Mouse (Mus musculus) gastrocnemius, postnatal 14 days (tissue): ENCODE data around the gene Boll. TPM values are rescaled to one million over a fixed set of nuclear protein-coding genes. Genes with fewer than 3 reads are reported as not detected.

Experiments used
- DNase-seq: peaks from one replicate; pipeline ENCODE4 v3.0.0; 2021; ENCODE audit warnings: mixed read lengths
- intact Hi-C: fragments of 180-260 bp; cut with DNase I; formaldehyde crosslinking; loops from one replicate; pipeline ENCODE4 v1.15.1; 2025; ENCODE audit warnings: low total_unique reads
- total RNA-seq, 2 experiments: library from RNA; stranded (reverse); gene quantifications; 2 replicates each; pipeline ENCODE4 v1.2.3; 2021

The Boll gene
- total RNA-seq, 2 experiments from 2014 or later: not detected

DNA sequence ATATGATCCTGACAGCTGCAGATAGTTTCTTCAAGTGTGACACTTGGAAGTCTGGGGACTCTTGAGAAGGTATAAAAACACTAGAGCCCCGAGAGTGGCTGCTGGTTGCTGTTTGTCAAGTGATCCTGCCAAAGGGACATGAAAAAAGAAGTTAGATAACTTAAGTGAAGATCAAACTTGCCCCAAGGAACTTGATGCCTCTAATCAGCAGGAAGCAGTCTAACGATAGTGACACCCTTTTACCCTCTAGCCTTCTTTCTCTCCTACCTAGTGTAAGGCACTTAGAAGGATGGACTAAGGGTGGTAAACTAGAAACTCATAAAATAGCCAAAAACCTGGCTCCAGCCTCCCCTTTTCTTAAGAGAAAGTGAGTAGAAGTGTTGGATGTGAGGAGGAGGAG, 98.9 kb downstream of the Boll start:
- intact Hi-C loops: no loop called here
- no peak for DNase-seq

DNA sequence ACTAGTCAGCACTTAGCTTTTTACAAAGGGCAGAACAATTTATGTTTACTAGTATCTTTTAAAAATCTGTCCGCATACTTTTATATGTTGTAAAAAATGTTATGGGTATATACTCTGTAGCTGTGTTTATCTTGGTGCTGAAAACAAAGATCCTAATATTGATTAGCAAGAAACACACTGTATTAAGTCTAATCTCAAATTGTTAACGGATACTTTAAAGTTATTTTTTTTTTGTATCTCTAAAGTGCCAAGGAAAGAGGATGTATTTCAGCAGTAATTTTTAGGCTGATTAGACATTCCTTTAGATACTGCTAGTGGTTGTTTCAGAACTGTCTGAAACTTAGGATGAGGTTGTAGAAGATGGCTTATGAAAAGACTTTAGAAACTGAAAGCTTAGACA, 116.9 kb downstream of the Boll start:
- no peak for DNase-seq
- intact Hi-C loops: no loop called here

DNA sequence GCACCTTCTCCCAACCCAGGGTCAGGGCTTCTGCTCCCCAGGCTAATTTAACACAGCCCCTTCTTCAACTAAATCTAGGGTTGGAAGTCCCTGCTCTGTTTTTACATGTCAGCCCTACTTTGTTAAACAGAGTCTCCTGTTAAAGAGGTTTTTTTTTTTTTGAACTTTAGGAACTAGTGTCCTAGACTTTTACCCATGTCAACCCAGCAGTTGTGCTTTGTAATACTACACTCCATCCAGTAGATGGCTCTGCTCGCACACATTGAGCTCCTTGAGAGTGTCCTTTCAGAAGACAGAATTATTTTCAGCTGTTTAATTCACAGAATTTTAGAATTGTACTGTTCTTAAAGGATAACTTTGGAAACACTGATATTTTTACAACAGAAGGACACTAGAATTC, 124.0 kb downstream of the Boll start:
- intact Hi-C loops: no loop called here
- DNase-seq: no peak

GRCm38 (mm10) chr1:55238496-55238895, 124.8 kb downstream of the Boll start:
- DNase-seq: no peak
- intact Hi-C loops: no loop called here

DNA sequence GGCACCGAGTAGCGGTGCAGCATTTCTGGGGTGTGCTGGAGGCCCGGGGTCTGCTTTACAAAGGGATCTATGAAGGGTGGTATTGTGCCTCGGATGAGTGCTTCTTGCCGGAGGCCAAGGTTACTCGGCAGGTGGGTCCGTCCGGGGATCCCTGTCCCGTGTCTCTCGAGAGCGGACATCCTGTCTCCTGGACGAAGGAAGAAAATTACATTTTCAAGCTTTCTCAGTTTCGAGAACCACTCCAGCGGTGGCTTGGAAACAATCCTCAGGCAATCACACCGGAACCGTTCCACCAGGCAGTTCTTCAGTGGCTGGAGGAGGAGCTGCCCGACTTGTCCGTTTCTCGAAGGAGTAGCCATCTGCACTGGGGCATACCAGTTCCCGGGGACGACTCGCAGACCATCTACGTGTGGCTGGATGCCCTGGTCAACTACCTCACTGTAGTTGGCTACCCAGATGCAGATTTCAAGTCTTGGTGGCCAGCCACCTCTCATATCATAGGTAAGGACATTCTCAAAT, 125.6 kb downstream of the Boll start:
- intact Hi-C loops: no loop called here
- DNase-seq: no peak

- intact Hi-C loops: no loop called here
- peak; percentile 98 for DNase-seq
Observed at GRCm38 (mm10) chr1:55236890-55237642, 126.2 kb downstream of the Boll start, which contains the start of gene Mars2. Gene Mars2 (plus strand): TSS chr1:55237177.

GRCm38 (mm10) chr1:55236487-55236886, 126.8 kb downstream of the Boll start:
- intact Hi-C loops: no loop called here
- DNase-seq: no peak

DNA sequence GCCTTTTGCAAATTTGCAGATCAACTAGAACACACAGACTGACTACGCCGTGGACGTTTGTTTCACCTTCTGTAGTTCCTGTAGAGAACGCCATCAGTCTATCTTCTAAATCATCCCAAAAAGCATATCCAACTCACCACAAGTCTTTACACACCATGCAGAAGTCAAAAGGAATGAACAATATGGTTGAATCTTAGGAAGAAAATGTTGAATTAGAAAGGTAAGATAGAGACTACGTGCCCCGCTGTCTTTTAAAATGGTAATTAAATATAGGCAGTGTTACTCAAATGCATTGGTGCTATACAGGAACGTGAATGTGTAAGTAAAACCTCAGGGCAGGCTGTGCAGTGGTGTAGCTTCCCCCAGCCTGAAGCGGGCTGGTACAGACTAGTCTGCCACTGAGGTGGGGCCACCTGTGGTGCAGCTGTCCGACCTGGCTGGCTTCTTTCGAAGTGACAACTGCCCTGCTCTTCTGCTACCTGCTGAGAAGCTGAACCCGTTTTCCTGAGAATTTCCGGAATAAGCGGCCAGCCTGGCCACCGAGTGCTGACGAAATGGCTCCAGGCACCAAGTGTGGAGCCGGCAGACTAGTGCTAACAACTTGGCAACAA, 128.3 kb downstream of the Boll start:
- DNase-seq: no peak
- intact Hi-C loops: no loop called here

DNA sequence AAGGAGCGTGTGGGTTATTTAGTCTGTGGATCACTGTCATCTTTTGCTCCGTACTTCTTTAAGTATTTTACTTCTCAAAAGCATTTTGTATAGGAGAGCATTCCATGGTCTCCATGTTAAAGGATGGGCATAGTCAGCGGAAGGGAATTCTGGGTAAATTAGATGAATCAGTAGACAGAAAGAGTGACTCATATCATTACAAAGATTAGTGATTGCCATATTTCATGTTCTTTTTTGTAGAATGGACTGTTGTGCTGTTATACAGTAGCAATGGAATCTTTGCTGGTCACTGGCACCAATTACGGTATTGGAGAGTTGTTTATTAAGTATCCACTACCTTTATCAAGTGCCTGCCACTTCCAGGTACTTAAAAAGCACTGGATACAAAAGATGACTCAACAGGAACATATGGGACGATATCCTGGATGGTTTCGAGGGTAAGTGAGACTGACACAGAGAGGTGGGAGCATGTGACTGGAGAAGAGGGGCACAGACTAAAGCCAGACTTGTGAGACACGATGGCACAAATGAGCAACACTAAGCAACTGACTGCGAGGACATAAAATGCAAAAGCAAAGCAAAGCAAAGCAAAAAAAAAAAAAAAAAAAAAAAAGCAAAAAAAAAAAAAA, 134.9 kb downstream of the Boll start:
- no peak for DNase-seq
- intact Hi-C loops: no loop called here

- intact Hi-C loops: no loop called here
- no peak for DNase-seq
Observed at GRCm38 (mm10) chr1:55227376-55227775, 135.9 kb downstream of the Boll start.

DNA sequence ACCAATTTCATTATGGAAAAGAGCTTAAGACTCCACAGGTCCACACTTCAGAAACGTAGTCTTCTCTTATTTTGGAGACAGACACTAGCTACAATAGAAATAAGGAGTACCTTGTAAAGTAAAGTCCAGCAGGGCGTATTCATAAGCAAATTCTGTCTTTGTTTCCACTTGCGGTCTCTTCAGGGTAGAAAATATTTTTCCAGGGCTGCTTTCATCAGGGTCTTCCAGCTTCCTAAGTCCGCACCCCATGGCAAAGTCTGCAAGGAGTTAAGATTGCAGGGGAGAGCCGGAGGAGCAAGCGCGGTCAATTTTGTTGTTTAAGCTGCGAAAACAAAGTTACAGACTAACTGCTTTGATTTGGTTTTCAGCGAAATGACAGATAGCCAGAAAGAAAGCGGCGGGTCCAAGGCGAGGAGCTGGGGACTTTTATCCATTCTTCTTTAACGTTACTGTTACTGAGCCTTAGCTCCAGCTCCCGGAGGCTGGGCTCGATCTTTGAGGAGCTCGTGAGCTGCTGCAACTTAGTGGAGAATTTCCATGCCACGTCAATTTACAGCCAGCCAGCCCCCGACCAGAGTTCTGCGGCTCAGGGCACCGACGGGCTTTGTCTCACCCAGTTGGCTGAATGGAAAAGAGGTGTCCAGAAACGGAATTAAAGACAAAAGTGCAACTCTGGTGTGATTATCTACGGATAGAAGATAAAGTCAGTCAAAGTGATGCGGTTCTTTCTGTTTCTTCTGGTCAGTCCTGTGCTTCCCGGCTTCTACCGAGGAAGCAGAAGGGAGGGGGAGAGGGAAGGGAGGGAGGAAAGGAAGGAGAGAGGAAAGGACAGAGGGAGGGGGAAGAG, 137.0 kb downstream of the Boll start, which contains the start of gene Rftn2:
TSS of gene Rftn2 (minus strand) at position 772 of the 847 bp plus-strand sequence.
- intact Hi-C loops: no loop called here
- DNase-seq: peak; percentile 40

DNA sequence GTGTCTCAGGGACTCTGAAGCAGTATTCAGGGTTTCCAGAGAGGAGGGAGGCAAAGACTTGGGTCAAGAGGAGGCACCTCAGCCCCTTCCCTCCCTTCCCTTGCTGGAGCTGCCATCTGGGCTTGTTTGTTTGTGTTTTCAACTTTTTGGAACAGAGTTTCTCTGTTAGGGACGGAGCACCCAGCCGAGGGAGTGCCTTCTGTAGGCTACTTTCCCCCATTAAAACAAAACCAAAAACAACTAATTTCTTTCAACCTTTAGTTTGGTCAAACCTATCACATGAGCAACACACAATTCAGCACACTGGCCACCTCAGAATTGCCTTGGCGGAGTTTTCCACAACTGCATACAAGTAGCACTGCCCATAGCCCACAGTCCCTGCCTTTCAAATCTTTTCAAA, 137.9 kb downstream of the Boll start:
- intact Hi-C loops: no loop called here
- no peak for DNase-seq

DNA sequence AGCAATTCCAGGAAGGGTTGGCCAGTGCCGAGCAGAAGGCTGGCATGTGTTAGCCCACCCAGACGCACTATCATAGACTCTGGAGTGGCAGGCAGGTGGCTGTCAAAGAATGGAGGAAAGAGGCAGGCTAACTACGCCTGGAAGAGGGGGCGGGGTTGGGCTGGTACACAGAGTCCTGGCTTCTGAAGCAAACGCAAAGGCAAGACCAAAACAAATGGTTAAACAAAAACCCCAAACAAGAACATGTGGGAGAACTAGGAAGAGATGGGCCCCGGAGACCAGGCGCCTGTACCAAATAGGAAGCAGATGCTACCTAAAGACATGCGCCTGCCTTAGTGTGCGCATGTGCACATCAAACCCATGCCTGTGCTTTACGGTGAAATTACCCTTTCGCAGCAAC, 139.2 kb downstream of the Boll start:
- intact Hi-C loops: no loop called here
- DNase-seq: no peak

DNA sequence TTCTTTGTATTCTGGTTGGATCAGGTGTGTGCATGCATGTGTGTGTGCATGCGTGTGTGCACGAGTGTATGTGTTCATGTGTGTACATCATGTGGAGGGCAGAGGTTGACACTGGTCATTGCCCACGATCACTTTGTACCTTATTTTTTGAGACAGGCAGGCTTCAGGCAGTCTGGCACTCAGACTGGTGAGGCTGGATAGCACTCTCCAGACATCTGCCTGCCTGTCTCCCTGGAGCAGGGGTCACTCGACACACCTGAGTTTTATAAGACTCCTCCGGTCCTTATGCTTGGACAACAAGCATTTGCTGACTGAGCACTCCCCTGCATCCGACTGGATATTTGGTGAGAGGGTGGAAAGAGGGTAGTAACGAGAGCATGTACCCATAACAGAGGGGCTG, 140.2 kb downstream of the Boll start:
- no peak for DNase-seq
- intact Hi-C loops: no loop called here

DNA sequence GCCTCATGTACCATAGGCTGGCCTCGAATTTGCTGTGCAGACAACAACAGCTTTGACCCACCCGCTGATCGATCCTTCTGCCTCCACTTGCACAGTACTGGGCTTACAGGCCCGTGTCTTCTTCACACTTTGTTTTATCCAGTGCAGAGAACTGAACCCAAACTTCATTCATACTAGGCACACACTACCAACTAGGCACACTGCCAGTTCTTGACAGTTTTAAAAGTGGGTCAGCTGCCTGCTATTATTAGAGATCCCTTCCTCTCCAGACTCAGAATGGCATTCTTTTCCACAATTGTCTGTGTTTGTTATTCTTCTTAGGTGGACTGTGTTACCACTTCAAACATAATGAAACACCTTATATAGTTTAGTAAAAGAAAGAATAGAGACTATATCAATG, 141.9 kb downstream of the Boll start:
- intact Hi-C loops: no loop called here

DNA sequence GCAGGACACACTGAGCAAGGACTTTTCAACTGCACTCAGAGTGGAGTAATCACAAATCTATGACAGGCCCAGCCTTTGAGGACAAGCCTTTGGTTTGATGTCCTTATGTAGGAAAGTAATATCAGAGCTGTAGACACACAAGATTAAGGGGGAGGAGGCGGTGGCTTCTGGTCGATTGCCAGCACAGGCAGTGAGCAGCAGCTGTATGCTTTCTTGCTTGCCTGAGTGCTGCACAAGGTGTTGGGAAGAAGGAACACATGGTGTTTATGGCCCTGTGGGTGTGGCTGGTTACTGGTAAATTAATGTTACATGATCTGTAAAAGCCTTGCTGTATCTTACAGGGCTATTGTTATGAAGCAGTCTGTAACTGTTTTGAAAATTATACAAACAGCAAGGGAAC, 146.1 kb downstream of the Boll start:
- intact Hi-C loops: no loop called here
- peak; percentile 35 for DNase-seq

More for the DNA sequence above, 141.9 kb downstream of the Boll start:
- DNase-seq: no peak

DNA sequence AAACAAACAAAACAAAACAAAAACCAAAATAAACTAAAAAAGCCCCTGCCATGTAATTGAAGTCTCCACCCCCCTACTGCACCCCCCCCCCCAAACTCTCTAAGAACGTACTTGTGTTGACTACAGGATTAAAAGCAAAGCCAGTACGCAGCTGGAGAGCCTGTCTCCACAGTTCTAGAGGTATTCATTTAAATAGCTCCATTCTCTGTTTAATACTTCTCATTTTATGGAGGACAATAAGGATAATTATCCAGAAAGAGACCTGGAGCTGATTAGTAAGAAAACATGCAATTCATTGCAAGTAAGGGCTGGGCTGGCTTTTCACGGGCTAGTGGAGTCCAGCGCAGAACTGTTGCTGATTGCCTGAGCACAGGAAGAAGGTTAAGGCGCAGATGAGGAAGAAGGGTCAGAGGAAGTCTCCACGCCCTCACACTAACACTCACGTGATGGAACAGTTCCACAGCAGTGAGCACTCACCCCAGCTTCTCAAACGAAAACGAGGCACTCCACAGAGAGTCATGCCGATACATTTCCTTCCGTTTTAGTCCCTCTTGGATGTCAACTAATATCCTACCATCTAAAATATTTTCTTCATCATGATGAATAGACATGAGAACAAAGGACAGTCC, 148.0 kb downstream of the Boll start:
- intact Hi-C loops: no loop called here
- no peak for DNase-seq

- no peak for DNase-seq
- intact Hi-C loops: no loop called here
Observed at GRCm38 (mm10) chr1:55213936-55214335, 149.3 kb downstream of the Boll start.

GRCm38 (mm10) chr1:55213475-55213874, 149.8 kb downstream of the Boll start:
- intact Hi-C loops: no loop called here
- no peak for DNase-seq
